Mouse (Mus musculus) 3134 (cell line): ENCODE measurements around the gene Vmn1r239-ps.
"Not testable (repeated sequence)": the region's sequence is repeated elsewhere in the genome, so short reads cannot be mapped to it uniquely, and the experiment has no call there.

ENCODE experiments used
- DNase-seq: peaks from one replicate; pipeline ENCODE4 v3.0.0-alpha.2; 2011; ENCODE audit warnings: low spot score; ENCODE audit not compliant: insufficient read length; ENCODE audit errors: extremely low read depth

Gene Vmn1r239-ps

DNA sequence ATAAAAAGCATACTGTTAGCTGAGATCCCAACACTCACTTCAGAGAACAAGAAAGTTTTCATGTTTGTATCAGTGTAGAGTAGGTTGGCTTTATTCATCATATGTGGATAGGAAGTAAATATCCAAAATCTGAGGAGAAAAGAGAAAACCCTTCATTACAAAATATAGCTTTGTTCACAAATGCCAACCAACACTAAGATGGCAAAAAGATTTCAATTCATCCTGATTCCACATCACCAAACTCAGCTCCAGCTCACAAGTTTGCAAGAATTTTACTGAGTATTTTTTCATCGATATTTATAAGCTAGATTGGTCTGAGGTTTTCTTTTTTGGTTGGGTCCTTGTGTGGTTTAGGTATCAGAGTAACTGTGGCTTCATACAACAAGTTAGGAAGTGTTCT, at the start of gene Vmn1r239-ps:
Gene Vmn1r239-ps, minus strand, starts transcription at position 101 of the 400 bp plus-strand sequence.
- DNase-seq, result not testable (repeated sequence)

DNA sequence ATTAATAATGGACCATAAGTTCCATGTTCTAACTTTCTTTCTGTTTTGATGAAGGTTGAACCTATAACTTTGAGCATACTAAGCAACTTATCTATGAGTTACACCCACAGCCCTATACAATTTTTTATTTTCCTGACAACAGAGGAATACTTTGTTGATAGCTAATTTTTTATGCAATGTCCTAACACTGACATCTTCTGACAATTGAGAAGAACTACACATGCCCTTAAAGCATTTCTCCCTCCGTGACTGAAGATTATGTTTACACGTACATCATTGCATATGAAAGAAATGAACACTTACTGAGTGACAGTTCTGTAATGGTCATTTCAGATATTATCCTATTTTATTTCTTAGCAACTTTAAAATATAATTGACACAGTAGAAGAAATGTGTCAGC, 36.0 kb upstream of the Vmn1r239-ps start:
- DNase-seq, result no peak

DNA sequence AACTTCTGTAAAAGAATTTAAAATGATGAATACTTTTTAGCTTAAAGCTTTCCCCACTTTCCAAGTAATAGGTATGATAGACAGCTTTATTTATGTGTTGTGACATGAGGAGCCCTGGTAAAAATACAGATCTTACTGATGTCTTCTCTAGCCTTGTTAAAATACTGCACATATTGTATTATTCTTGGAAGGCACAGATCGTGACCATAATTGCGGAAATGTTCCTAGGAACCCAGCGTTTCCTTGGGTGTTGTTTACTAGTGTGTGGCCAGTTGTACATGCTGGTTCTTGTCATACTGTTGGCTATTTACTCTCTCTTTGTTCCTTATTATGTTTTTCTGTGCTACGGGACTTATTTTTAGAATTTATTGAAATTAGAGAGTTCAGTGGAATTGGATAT, 10.1 kb downstream of the Vmn1r239-ps start:
- DNase-seq, result no peak

DNA sequence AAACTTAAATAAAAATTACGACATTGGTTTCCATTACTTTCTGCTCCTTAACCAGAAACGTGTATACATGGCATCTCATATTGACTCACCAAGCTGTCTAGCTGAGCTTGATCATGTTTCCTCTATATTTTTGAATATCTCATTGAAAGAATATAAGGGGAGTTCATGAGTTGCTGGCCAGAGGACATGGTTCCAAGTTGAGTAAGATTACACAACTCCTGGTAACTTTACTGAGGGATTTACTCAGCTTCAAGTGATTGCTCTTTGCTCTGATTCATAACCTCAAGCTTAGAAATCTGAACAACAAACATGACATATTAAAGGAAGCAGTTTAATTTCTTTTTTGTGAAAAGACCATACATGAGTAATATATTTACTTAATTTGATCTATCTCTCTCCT, 18.1 kb downstream of the Vmn1r239-ps start:
- peak; percentile 1 for DNase-seq

DNA sequence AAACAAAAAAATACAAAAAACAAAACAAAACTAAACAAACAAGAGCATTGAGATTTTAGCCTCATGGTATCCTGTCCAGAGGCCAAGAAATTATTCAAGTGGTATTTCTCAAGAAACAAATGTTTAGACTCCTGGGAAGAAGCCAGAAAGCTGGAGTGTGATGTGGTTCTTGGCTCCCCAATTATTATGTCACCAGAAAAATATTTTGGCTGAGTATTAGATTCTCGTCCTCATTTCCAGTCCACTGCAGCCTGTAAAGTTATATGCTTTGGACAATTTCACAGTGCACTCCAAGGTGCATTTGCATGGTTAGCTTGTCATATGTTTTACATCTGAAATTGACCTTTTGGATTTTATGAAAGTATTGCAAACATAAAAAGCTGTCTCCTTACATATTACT, 23.8 kb downstream of the Vmn1r239-ps start:
- DNase-seq, result peak; percentile 26

DNA sequence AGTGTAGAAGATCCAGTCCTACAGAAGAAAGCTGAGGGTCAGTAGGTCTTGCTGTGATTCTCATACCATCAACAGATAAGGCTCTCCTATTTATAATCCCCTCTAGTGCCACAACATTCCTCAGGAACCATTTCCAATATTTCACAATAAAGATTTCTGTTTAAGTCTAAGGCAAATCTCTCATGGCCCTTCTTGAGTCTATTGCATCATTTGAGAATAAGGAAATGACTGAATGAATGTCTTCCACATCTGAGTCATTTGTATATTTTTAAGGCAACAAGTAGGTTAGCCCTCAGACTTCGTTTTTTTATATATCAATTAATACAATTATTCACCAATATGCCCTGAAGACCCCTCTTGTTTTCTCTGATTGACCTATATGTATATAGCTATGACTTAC, 24.4 kb downstream of the Vmn1r239-ps start, which contains the start of gene Il13ra2:
Gene Il13ra2, minus strand, starts transcription at position 64 of the 400 bp plus-strand sequence.
- peak; percentile 7 for DNase-seq
